Mouse (Mus musculus) B cell, adult 62 days (primary cell): Measurements from ENCODE around the gene Adamtsl2. TPM values are rescaled to one million over a fixed set of nuclear protein-coding genes. Genes with fewer than 3 reads are reported as not detected.

Experiments used
- total RNA-seq: library from RNA; stranded (reverse); gene quantifications from 4 replicates; pipeline ENCODE4 v1.2.4, GENCODE M21; 2023

Gene Adamtsl2
- total RNA-seq = 1.3 to 3.3 TPM (median 1.7 TPM) in 4 replicates

DNA sequence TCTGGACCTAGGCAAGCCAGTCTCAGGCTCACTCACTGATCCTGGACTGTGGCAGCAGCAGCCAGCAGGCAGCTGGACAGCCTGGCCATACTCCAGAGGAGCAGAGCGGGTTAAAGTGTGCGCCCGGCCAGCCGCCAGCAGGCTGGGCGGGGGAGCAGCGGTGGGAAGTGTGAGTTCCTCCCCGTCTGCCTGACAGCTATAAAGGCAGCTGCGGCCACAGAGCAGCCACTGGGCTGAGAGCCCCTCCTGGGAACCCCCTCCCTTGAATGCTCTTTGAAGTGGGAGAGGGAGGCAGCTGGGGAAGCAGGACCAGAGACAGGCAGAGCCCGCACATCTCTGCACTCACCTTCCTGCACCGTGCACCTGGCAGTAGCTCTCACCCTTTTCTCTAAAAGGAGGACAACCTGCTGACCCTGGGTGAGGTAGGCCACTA, at the start of gene Adamtsl2:
Gene Adamtsl2, plus strand, starts transcription at position 228 of the 433 bp plus-strand sequence.

DNA sequence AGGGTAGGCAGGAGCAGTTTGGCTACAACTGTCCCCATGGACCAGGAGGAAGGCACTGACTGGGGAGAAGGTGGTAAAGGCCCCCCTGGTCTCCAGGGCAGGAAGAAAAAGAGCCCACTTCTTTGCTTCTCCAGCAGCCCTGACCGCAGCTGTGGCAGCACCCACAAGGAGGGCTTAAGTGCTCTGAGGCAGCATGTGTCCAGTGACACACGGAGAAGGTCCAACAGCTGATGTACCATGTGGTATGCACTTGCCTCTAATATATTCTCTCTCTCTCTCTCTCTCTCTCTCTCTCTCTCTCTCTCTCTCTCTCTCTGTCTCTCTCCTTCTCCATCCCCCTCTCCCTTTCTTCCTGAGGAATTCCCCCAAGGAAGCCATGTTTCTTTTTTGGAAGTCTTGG, 7.2 kb upstream of the Adamtsl2 start, which contains the start of gene Mymk:
Gene Mymk, minus strand, starts transcription at position 202 of the 400 bp plus-strand sequence.

DNA sequence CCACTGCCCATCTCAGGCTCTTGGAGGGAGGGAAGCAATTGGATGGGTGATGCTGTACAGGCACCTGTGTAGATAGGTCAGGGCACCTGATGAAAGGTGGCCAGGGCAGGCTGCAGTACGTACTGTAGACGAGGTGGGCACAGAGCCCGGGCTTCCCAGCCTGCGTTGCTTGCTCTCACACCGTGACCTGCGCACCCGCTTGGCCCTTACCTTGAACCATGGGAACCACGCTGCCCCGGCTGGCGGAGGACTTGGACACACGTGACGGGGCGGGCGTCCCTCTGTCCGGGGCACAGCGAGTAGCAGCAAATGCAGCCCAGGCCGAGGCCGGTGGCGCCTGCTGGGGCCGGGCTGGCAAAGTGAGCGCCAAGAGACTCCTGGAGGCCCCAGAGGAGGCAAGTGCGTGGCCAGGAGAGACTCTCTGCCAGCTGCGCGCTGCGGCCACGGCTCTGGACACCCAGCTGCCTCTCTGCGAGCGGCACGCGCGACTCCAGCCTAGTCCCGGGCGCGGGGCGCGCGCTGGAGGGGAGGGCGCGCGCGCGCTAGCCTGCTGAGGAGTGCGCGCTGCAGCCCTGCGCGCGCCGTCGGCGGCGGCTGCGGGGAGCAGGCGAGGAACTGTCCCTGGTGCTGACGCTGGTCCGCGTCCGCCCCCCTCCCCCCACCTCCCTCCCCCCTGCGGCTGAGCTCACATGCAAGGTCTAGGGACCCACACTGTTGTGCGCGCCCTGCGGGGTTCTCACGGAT, 62.9 kb downstream of the Adamtsl2 start, which contains the start of gene Fam163b:
Gene Fam163b, minus strand, starts transcription at position 542 of the 744 bp plus-strand sequence.

Other genes with a start within 250 kb of the Adamtsl2 start
- gene Abo, start 214.4 kb upstream of the Adamtsl2 start, total RNA-seq = not detected in 4 replicates
- gene Surf6, start 176.5 kb upstream of the Adamtsl2 start, total RNA-seq = 68.7 to 78.9 TPM (median 72.2 TPM) in 4 replicates
- gene Med22, start 168.7 kb upstream of the Adamtsl2 start, total RNA-seq = 14.0 to 17.4 TPM (median 16.1 TPM) in 4 replicates
- 729 to 752 TPM (median 742 TPM) in 4 replicates for gene Rpl7a, start 168.6 kb upstream of the Adamtsl2 start, total RNA-seq
- gene Surf2, start 163.0 kb upstream of the Adamtsl2 start, total RNA-seq = 42.9 to 53.5 TPM (median 48.8 TPM) in 4 replicates
- gene Surf1, start 162.8 kb upstream of the Adamtsl2 start, total RNA-seq = 56.5 to 62.1 TPM (median 58.2 TPM) in 4 replicates
- gene Surf4, start 145.5 kb upstream of the Adamtsl2 start, total RNA-seq = 62.7 to 69.9 TPM (median 64.5 TPM) in 4 replicates
- not detected in 4 replicates for gene Stkld1, start 145.3 kb upstream of the Adamtsl2 start, total RNA-seq
- gene Rexo4, start 115.0 kb upstream of the Adamtsl2 start, total RNA-seq = 57.3 to 75.2 TPM (median 72.6 TPM) in 4 replicates
- gene Adamts13, start 106.0 kb upstream of the Adamtsl2 start, total RNA-seq = not detected in 4 replicates
- gene Cacfd1, start 69.5 kb upstream of the Adamtsl2 start, total RNA-seq = 32.1 to 40.4 TPM (median 38.3 TPM) in 4 replicates
- 6.7 to 9.8 TPM (median 8.0 TPM) in 4 replicates for gene Slc2a6, start 51.4 kb upstream of the Adamtsl2 start, total RNA-seq
- gene Mymk, start 7.2 kb upstream of the Adamtsl2 start, total RNA-seq = not detected in 4 replicates
- not detected in 4 replicates for gene Fam163b, start 63.1 kb downstream of the Adamtsl2 start, total RNA-seq
- not detected in 4 replicates for gene Dbh, start 85.9 kb downstream of the Adamtsl2 start, total RNA-seq
- gene Sardh, start 169.0 kb downstream of the Adamtsl2 start, total RNA-seq = not detected in 4 replicates